Mouse (Mus musculus): Measurements from ENCODE around the gene Hpse.

- TF ChIP-seq CTCF (IDR thresholded peaks at IDR 0.05; ENCODE audit: low read depth, low read length) = no peak
- TF ChIP-seq POLR2AphosphoS5 (IDR thresholded peaks at IDR 0.05; ENCODE audit: insufficient replicate concordance, low read depth, low read length) = no peak
- no peak for TF ChIP-seq GATA2 (IDR thresholded peaks at IDR 0.05; ENCODE audit: borderline replicate concordance, low read depth, low read length)
- no peak for TF ChIP-seq GATA1 (IDR thresholded peaks at IDR 0.05; ENCODE audit: borderline replicate concordance, low read length)
Measured at GRCm38 (mm10) chr5:100750617-100751255, 31.2 kb upstream of the Hpse start.

Data from G1E (cell line).